Mouse (Mus musculus) hindbrain, embryonic 13.5 days (tissue): ENCODE measurements around the gene Trp53bp2. TPM values are rescaled to one million over a fixed set of nuclear protein-coding genes. Genes with fewer than 3 reads are reported as not detected.

Source experiments
- ATAC-seq: fragments of 200-750 bp; cut with Nextera tagmentation; 2 replicates; pipeline ENCODE4 v1.8.0; 2017; ENCODE audit warnings: moderate TSS enrichment; ENCODE audit not compliant: low FRiP score
- H3K27ac ChIP-seq: fragments of 300-500 bp; sonication (generic); 2 replicates; pipeline ENCODE4 v1.5.1; 2015; ENCODE audit warnings: inconsistent platforms, mild to moderate bottlenecking, moderate library complexity
- H3K27me3 ChIP-seq: fragments of 300-500 bp; sonication (generic); 2 replicates; pipeline ENCODE4 v1.6.1; 2015; ENCODE audit warnings: mild to moderate bottlenecking, inconsistent platforms
- H3K36me3 ChIP-seq: fragments of 300-500 bp; sonication (generic); 2 replicates; pipeline ENCODE4 v1.6.1; 2015; ENCODE audit warnings: mild to moderate bottlenecking, inconsistent platforms
- H3K4me1 ChIP-seq: fragments of 300-500 bp; sonication (generic); replicated peaks from 2 replicates; pipeline ENCODE4 v1.6.1; 2015; ENCODE audit warnings: inconsistent platforms
- H3K4me2 ChIP-seq: fragments of 300-500 bp; sonication (generic); 2 replicates; pipeline ENCODE4 v1.6.1; 2015; ENCODE audit warnings: inconsistent platforms, mild to moderate bottlenecking, moderate library complexity
- H3K4me3 ChIP-seq: fragments of 300-500 bp; sonication (generic); 2 replicates; pipeline ENCODE4 v1.5.1; 2015; ENCODE audit warnings: mild to moderate bottlenecking, inconsistent platforms
- H3K9ac ChIP-seq: fragments of 300-500 bp; sonication (generic); 2 replicates; pipeline ENCODE4 v1.6.1; 2015; ENCODE audit warnings: mild to moderate bottlenecking, inconsistent platforms
- H3K9me3 ChIP-seq: fragments of 300-500 bp; sonication (generic); 2 replicates; pipeline ENCODE4 v1.6.1; 2016; ENCODE audit warnings: inconsistent platforms
- WGBS: fragments of 180-500 bp; shearing (Covaris S2); methylation state at CpG from one replicate; pipeline ENCODE4 v1.1.7; 2015; 5-methylcytosine and 5-hydroxymethylcytosine counted together
- polyA plus RNA-seq: library from polyadenylated mRNA; unstranded; fragments of >200 nt; fragmentation: Nextera tagmentation; extraction: Ambion mirVana; gene quantifications from 2 replicates; pipeline ENCODE4 v1.2.1, GENCODE M21; 2015

Trp53bp2 gene
- polyA plus RNA-seq, 1 experiment from 2014 or later = 21.7 TPM

- H3K9ac ChIP-seq = no peak overlapping the region
- no peaks in the 10 kb centered on the region for H3K27me3 ChIP-seq
- H3K27ac ChIP-seq = no peak overlapping the region
- H3K4me3 ChIP-seq = no peak overlapping the region
- peaks cover 94% of the 10 kb centered on the region for H3K36me3 ChIP-seq
- H3K4me1 ChIP-seq = no peaks in the 10 kb centered on the region
- no peaks in the 10 kb centered on the region for H3K9me3 ChIP-seq
- no peak overlapping the region for H3K4me2 ChIP-seq
- ATAC-seq = no peak
- 85% methylated on average over 4 of the region's 4 CpGs for WGBS
Measured at GRCm38 (mm10) chr1:182478935-182479334, 70.0 kb downstream of the Trp53bp2 start.

DNA sequence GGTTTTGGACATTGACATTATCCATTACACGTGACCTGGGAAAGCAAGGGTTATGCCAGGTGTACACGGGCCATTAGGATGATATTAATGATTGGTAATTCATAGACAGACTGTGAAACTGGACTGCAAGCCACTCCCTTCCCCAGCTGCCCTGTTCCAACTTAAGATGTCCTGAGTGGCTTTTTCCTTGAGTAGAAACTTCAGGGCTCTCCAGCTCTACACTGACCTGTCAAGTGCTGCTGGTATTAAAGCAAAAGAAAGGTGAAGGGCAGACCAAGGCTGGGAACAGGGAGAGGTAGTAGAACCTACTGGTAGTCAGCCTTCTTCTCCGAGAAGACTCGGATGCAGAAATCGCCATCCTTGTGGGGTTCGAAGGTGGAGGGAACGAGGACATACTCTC, 72.2 kb downstream of the Trp53bp2 start:
- no peak for ATAC-seq
- no peak overlapping the region for H3K4me2 ChIP-seq
- 98% methylated on average over 7 of the region's 7 CpGs for WGBS
- H3K36me3 ChIP-seq = peaks cover 93% of the 10 kb centered on the region
- H3K4me3 ChIP-seq = no peak overlapping the region
- H3K27ac ChIP-seq = no peak overlapping the region
- no peaks in the 10 kb centered on the region for H3K4me1 ChIP-seq
- H3K27me3 ChIP-seq = no peaks in the 10 kb centered on the region
- H3K9me3 ChIP-seq = no peaks in the 10 kb centered on the region
- H3K9ac ChIP-seq = no peak overlapping the region

- no peaks in the 10 kb centered on the region for H3K27me3 ChIP-seq
- H3K9ac ChIP-seq = no peak overlapping the region
- no peak for ATAC-seq
- no peaks in the 10 kb centered on the region for H3K9me3 ChIP-seq
- peaks cover 93% of the 10 kb centered on the region for H3K36me3 ChIP-seq
- H3K4me2 ChIP-seq = no peak overlapping the region
- H3K27ac ChIP-seq = no peak overlapping the region
- H3K4me3 ChIP-seq = no peak overlapping the region
- 85% methylated on average over 10 of the region's 10 CpGs for WGBS
- no peaks in the 10 kb centered on the region for H3K4me1 ChIP-seq
Measured at GRCm38 (mm10) chr1:182481646-182482295, 72.8 kb downstream of the Trp53bp2 start.

- H3K27me3 ChIP-seq = no peaks in the 10 kb centered on the region
- no peak overlapping the region for H3K4me2 ChIP-seq
- no peak overlapping the region for H3K27ac ChIP-seq
- no peaks in the 10 kb centered on the region for H3K9me3 ChIP-seq
- H3K36me3 ChIP-seq = peaks cover 93% of the 10 kb centered on the region
- H3K9ac ChIP-seq = no peak overlapping the region
- H3K4me3 ChIP-seq = no peak overlapping the region
- ATAC-seq = no peak
- H3K4me1 ChIP-seq = no peaks in the 10 kb centered on the region
- 92% methylated on average over 14 of the region's 14 CpGs for WGBS
Measured at GRCm38 (mm10) chr1:182482991-182483909, 74.3 kb downstream of the Trp53bp2 start.

- 91% methylated on average over 12 of the region's 12 CpGs for WGBS
- H3K27ac ChIP-seq = no peak overlapping the region
- H3K9me3 ChIP-seq = no peaks in the 10 kb centered on the region
- no peak overlapping the region for H3K4me2 ChIP-seq
- H3K36me3 ChIP-seq = peaks cover 94% of the 10 kb centered on the region
- H3K27me3 ChIP-seq = no peaks in the 10 kb centered on the region
- no peaks in the 10 kb centered on the region for H3K4me1 ChIP-seq
- ATAC-seq = no peak
- no peak overlapping the region for H3K4me3 ChIP-seq
- no peak overlapping the region for H3K9ac ChIP-seq
Measured at GRCm38 (mm10) chr1:182483910-182484274, 74.9 kb downstream of the Trp53bp2 start.

GRCm38 (mm10) chr1:182488503-182488902, 79.5 kb downstream of the Trp53bp2 start:
- no peak for ATAC-seq
- 94% methylated on average over 10 of the region's 10 CpGs for WGBS
- H3K36me3 ChIP-seq = peaks cover 74% of the 10 kb centered on the region

DNA sequence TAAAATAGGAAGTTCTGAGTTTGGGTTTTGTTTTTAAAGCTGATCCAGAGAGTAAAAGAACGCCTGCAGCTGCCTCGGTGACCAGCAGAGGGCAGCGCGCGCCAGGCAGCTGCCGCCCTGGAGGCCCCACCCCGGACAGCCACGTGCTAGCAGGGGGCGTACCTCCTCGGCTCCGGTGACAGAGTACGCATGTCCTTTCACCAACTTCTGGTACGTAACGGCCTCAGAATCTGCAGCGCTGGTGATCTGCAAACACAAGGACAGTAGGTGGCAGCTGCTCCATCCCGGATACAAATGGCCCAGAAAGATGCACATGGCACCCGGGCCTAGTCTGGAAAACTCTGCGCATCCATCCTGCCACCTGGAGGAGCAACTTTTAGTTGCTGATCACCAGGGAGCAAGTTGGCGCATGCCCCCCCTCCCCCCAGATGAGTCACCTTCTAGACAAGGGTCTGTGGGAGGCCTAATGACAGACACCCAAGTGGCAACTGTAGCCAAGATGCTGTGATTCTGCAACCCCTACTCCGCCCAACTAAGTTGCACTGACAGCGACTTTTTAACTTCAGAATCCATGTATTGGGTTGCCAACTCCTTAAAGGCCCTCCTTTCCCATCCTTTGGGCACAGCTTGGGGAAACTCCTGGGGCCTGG, 81.0 kb downstream of the Trp53bp2 start:
- no peaks in the 10 kb centered on the region for H3K9me3 ChIP-seq
- peak overlapping the region; percentile 52 for H3K4me2 ChIP-seq
- peak overlapping the region; percentile 51; the same call in 1 of the 2 replicates for H3K9ac ChIP-seq
- H3K4me3 ChIP-seq = peak overlapping the region; percentile 24; the same call in 1 of the 2 replicates
- H3K4me1 ChIP-seq = peaks cover 17% of the 10 kb centered on the region
- H3K27ac ChIP-seq = peak overlapping the region; percentile 66
- 11% methylated on average over 21 of the region's 21 CpGs for WGBS
- peaks cover 61% of the 10 kb centered on the region for H3K36me3 ChIP-seq
- H3K27me3 ChIP-seq = no peaks in the 10 kb centered on the region
- ATAC-seq = peak; percentile 91

More at GRCm38 (mm10) chr1:182488503-182488902, 79.5 kb downstream of the Trp53bp2 start:
- H3K4me1 ChIP-seq = peaks cover 6% of the 10 kb centered on the region; the same call in 1 of the 2 replicates
- H3K4me2 ChIP-seq = no peak overlapping the region
- no peak overlapping the region for H3K4me3 ChIP-seq
- H3K9me3 ChIP-seq = no peaks in the 10 kb centered on the region
- no peak overlapping the region for H3K9ac ChIP-seq
- no peaks in the 10 kb centered on the region for H3K27me3 ChIP-seq
- H3K27ac ChIP-seq = no peak overlapping the region

DNA sequence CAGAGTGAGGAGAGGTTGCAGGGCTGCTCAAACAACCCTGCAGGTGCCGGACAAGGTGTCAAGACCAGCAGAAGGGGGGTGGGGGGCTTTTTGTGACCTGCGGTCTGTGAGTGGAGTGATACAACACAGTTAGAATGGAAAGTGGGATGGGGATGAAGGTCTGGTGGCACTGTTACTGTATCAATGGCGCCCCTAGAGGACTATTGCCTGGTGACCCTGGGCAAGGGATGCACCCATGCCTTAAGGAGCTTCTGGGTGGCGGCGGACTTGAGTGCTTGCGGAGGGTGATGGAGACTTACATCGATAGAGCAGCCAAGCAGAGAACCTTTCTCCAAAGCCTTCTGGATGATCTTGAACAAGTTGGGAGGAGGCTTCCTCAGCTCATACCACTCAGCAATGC, 81.6 kb downstream of the Trp53bp2 start:
- no peak overlapping the region for H3K4me2 ChIP-seq
- no peak overlapping the region for H3K9ac ChIP-seq
- 84% methylated on average over 7 of the region's 7 CpGs for WGBS
- no peaks in the 10 kb centered on the region for H3K9me3 ChIP-seq
- H3K4me3 ChIP-seq = no peak overlapping the region
- H3K27ac ChIP-seq = no peak overlapping the region
- peaks cover 19% of the 10 kb centered on the region for H3K4me1 ChIP-seq
- ATAC-seq = no peak
- H3K36me3 ChIP-seq = peaks cover 54% of the 10 kb centered on the region
- H3K27me3 ChIP-seq = no peaks in the 10 kb centered on the region

GRCm38 (mm10) chr1:182491839-182492238, 82.9 kb downstream of the Trp53bp2 start:
- peaks cover 19% of the 10 kb centered on the region for H3K4me1 ChIP-seq
- 93% methylated on average over 6 of the region's 6 CpGs for WGBS

DNA sequence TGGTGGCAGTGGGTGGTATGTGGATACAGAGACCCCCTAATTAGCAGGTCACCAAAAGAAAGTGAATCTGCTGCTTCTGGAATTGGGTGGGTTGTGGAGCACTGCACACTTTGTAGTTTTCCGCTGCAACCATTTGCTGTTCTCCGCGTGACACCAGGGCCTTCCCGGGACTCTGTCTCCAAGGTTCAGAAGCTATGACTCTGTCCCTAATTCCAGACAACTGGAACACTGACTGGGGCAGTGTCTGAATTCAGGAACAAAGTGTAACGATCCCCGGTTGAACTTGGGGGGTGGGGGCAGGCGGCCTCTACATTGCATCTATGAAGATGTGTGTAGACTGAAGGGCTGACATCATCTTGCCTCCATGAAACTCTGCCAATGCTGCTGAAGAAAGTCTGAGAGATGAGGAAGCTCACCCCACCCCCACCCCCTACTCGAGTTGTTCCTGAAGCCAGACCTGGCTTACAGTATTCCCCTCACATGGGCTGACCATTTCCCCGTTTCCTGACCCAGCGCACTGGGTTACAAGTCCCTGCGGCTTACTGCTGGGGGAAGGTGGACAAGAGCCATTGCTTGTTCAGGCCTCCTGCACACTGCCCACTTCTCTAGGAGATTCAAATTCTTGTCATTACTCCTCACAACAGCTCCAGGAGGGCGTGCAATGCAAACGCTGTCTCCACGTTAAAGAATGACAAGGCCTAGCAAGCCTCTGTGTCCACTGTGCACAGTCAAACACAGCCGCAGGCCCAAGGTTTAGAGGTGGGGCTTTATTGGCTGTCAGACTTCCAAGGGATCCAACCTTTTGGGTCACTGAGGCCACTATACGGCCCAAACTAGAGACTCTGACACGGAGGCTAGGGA, 85.5 kb downstream of the Trp53bp2 start:
- 80% methylated on average over 17 of the region's 17 CpGs for WGBS
- Histone ChIP-seq H3K9ac (no peak overlapping the region), H3K4me2 (no peak overlapping the region), H3K4me3 (no peak overlapping the region), H3K36me3 (peaks cover 18% of the 10 kb centered on the region), H3K27ac (peak overlapping the region; percentile 13; the same call in 1 of the 2 replicates), H3K27me3 (no peaks in the 10 kb centered on the region), H3K9me3 (no peaks in the 10 kb centered on the region), H3K4me1 (peaks cover 23% of the 10 kb centered on the region)
- ATAC-seq = no peak

More at GRCm38 (mm10) chr1:182491839-182492238, 82.9 kb downstream of the Trp53bp2 start:
- Histone ChIP-seq H3K36me3 (peaks cover 44% of the 10 kb centered on the region), H3K27ac (no peak overlapping the region), H3K4me3 (no peak overlapping the region), H3K27me3 (no peaks in the 10 kb centered on the region), H3K4me2 (no peak overlapping the region), H3K9me3 (no peaks in the 10 kb centered on the region), H3K9ac (no peak overlapping the region)
- no peak for ATAC-seq

DNA sequence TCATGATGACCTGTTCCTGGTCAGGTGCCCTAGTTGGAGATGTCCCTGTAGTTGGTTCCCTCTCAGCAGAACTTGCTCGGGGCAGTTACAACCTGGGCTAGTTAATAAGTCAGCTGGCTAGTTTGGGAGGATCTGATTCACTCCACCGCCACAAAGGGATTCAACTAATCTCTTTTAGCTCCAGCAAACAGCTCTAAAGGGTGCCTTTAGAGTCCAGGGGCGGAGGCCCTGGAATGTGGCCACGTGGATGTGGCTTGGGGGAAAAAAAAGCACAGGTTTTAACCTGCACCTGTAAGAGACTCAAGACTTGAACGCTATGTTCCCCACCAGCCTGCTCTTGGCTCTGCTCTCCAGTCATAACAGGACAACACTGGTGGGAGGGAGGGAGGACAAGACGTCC, 87.7 kb downstream of the Trp53bp2 start:
- Histone ChIP-seq H3K4me2 (no peak overlapping the region), H3K9me3 (no peaks in the 10 kb centered on the region), H3K27me3 (no peaks in the 10 kb centered on the region), H3K36me3 (peaks cover 4% of the 10 kb centered on the region; the same call in 1 of the 2 replicates), H3K27ac (no peak overlapping the region), H3K9ac (no peak overlapping the region), H3K4me1 (peaks cover 18% of the 10 kb centered on the region), H3K4me3 (no peak overlapping the region)
- 71% methylated on average over 6 of the region's 6 CpGs for WGBS
- no peak for ATAC-seq
